Comparison of ENCODE assay signal across 7 mouse cellular contexts in genomic region chr5:123699198-123699597, GRCm38 (mm10). TPM values are rescaled to one million over a fixed set of nuclear protein-coding genes. Genes with fewer than 3 reads are reported as not detected.
DNase-seq lines count a peak whose midpoint lies in the region; ATAC-seq and TF ChIP-seq lines count a peak whose summit lies in the region.

No protein-coding gene starts in this region.

- no peak overlapping the region for H3K4me3 ChIP-seq in layer of hippocampus, adult 2 months

- TF ChIP-seq CTCF in Patski (IDR thresholded peaks at IDR 0.05): peak; percentile 94
- peak; percentile 91 for TF ChIP-seq CTCF in layer of hippocampus, adult 2 months (conservative IDR thresholded peaks at IDR 0.05)

- CTCF ChIA-PET in Patski (lab: Charles Lee): interaction anchor here (0.8 to 3.3 kb wide), 12 partner anchors 11 to 72 kb away, joined by 3 to 30 read pairs (median 6); partner anchors contain the start of gene Clip1

- peak; percentile 60 to 72 for DNase-seq in CD8-positive naive resting alpha-beta T cell, adult 2 months (ENCODE audit: low read depth in 2 of 2, low spot score in 2 of 2)
- no peak for DNase-seq in Patski (ENCODE audit: low read depth, low spot score)
- DNase-seq in cerebellum, postnatal 10 days: peak; percentile 92
- DNase-seq in gastrocnemius, postnatal 36 days: peak; percentile 47 to 80
- DNase-seq in layer of hippocampus, adult 2 months (ENCODE audit: low spot score in 2 of 2): peak; percentile 55 to 74
- DNase-seq in lung, postnatal 36 days: peak; percentile 89
- DNase-seq in spleen, adult 18-20 months: peak; percentile 12 to 73

- intact Hi-C loops in gastrocnemius, postnatal 36 days (cut with DNase I): loop anchor here (2.0 to 5.0 kb wide), 2 partner anchors 47 to 72 kb away; no protein-coding TSS in a partner anchor

- no peaks in the 10 kb centered on the region for H3K27me3 ChIP-seq in Patski

- in situ Hi-C loops in Patski (cut with MboI; ENCODE audit: low pct_unique_long_range_greater_than_20kb): loop anchor here (5.0 kb wide), 1 partner anchor 72 kb away; no protein-coding TSS in a partner anchor

- H3K27ac ChIP-seq in layer of hippocampus, adult 2 months: no peak overlapping the region

- POLR2A ChIA-PET in Patski (lab: Charles Lee): no interaction called here

- no peak for ATAC-seq in Patski

RNA-seq across cellular contexts. Expression of gene Clip1, which starts 14.8 kb away (rescaled TPM):
- 51.3 TPM for polyA plus RNA-seq in Patski (2021)
- total RNA-seq in gastrocnemius, postnatal 36 days (2021): 100 to 1,000 TPM; 264 to 276 TPM
- 100 to 1,000 TPM; 136 to 144 TPM for total RNA-seq in layer of hippocampus, adult 2 months (2021)

RNA-seq across cellular contexts. Expression of gene Zcchc8, which starts 21.7 kb away (rescaled TPM):
- polyA plus RNA-seq in Patski (2021): 75.4 TPM
- total RNA-seq in gastrocnemius, postnatal 36 days (2021): 10 to 100 TPM in 1 of 2 experiments, 1 to 10 TPM in 1; 9.9 to 17.6 TPM
- 10 to 100 TPM; 54.4 to 56.0 TPM for total RNA-seq in layer of hippocampus, adult 2 months (2021)

RNA-seq across cellular contexts. Expression of gene Rsrc2, which starts 50.0 kb away (rescaled TPM):
- 138 TPM for polyA plus RNA-seq in Patski (2021)
- 10 to 100 TPM; 30.2 to 40.5 TPM for total RNA-seq in gastrocnemius, postnatal 36 days (2021)
- 100 to 1,000 TPM in 1 of 2 experiments, 10 to 100 TPM in 1; 93.7 to 109 TPM for total RNA-seq in layer of hippocampus, adult 2 months (2021)

RNA-seq across cellular contexts. Expression of gene Kntc1, which starts 50.3 kb away (rescaled TPM):
- 25.5 TPM for polyA plus RNA-seq in Patski (2021)
- under 1 TPM; 0.69 to 0.92 TPM for total RNA-seq in gastrocnemius, postnatal 36 days (2021)
- 1 to 10 TPM; 2.2 to 2.8 TPM for total RNA-seq in layer of hippocampus, adult 2 months (2021)
